Mouse (Mus musculus) brain, embryonic 14.5 days (tissue): ENCODE measurements around the gene Sept9.

Source experiments
- CTCF ChIP-seq: fragments of 200-500 bp; IDR thresholded peaks from 2 replicates; pipeline ENCODE4 v1.5.1; 2012; ENCODE audit warnings: inconsistent platforms, mild to moderate bottlenecking, moderate library complexity, borderline replicate concordance; ENCODE audit not compliant: insufficient read depth, insufficient read length; ENCODE audit errors: extremely low read depth
- POLR2A ChIP-seq: fragments of 200-500 bp; IDR thresholded peaks from 2 replicates; pipeline ENCODE4 v1.6.1; 2012; ENCODE audit warnings: mild to moderate bottlenecking, inconsistent platforms, borderline replicate concordance; ENCODE audit not compliant: poor library complexity, insufficient read depth, insufficient read length, severe bottlenecking; ENCODE audit errors: extremely low read depth

GRCm38 (mm10) chr11:117403781-117404180 is 204.3 kb downstream of the Sept9 start:
- TF ChIP-seq CTCF: no peak
- TF ChIP-seq POLR2A: no peak
